8 mouse cellular contexts compared by ENCODE assay signal in genomic region chr13:69532101-69532892, GRCm38 (mm10). TPM values are rescaled to one million over a fixed set of nuclear protein-coding genes. Genes with fewer than 3 reads are reported as not detected.
A peak's percentile ranks its signal among the peaks of the same experiment; 100 is the strongest.
DNase-seq lines count a peak whose midpoint lies in the region; ATAC-seq and TF ChIP-seq lines count a peak whose summit lies in the region.

No protein-coding gene starts in this region.

- H3K27ac ChIP-seq in kidney, embryonic 14.5 days (ENCODE audit: low read depth, low read length): no peak overlapping the region
- no peak overlapping the region for H3K27ac ChIP-seq in intestine, embryonic 15.5 days
- H3K27ac ChIP-seq in midbrain, postnatal 0 days (ENCODE audit: low read depth, low read length): no peak overlapping the region

- ATAC-seq in kidney, embryonic 14.5 days (ENCODE audit: low FRiP score, low TSS enrichment): no peak
- ATAC-seq in intestine, embryonic 15.5 days: no peak
- ATAC-seq in midbrain, postnatal 0 days (ENCODE audit: low FRiP score): no peak
- no peak for ATAC-seq in monocyte, adult 5-6 weeks (replicated peaks; ENCODE audit: insufficient number of reproducible peaks, low FRiP score, low TSS enrichment, poor library complexity, severe bottlenecking)

- H3K27me3 ChIP-seq in kidney, embryonic 14.5 days (ENCODE audit: control insufficient read depth, insufficient read depth, low read length): no peaks in the 10 kb centered on the region
- H3K27me3 ChIP-seq in intestine, embryonic 15.5 days (replicated peaks): no peaks in the 10 kb centered on the region
- no peaks in the 10 kb centered on the region for H3K27me3 ChIP-seq in midbrain, postnatal 0 days (ENCODE audit: insufficient read depth, low read length)

- peak overlapping the region; percentile 63 for H3K4me2 ChIP-seq in kidney, embryonic 14.5 days (replicated peaks; ENCODE audit: low read depth, low read length)
- peak overlapping the region; percentile 83 for H3K4me2 ChIP-seq in intestine, embryonic 15.5 days (replicated peaks)
- peak overlapping the region; percentile 88 for H3K4me2 ChIP-seq in midbrain, postnatal 0 days (ENCODE audit: low read depth, low read length, poor library complexity, severe bottlenecking)

- WGBS in kidney, embryonic 14.5 days: 19% methylated on average over 14 of the region's 14 CpGs
- 20% methylated on average over 14 of the region's 14 CpGs for WGBS in intestine, embryonic 15.5 days
- 15% methylated on average over 14 of the region's 14 CpGs for WGBS in midbrain, postnatal 0 days

- DNase-seq in kidney, postnatal 10 days: no peak
- peak; percentile 38 to 53 for DNase-seq in cerebellum, postnatal 25 days
- no peak for DNase-seq in midbrain, postnatal 0 days (ENCODE audit: low spot score)
- DNase-seq in urinary bladder, postnatal 14 days (ENCODE audit: low spot score): no peak
- DNase-seq in layer of hippocampus, adult 9-11 months: no peak

- peaks cover 9% of the 10 kb centered on the region; the same call in 1 of the 2 replicates for H3K36me3 ChIP-seq in kidney, embryonic 14.5 days (ENCODE audit: control insufficient read depth, insufficient read depth, low read length)
- H3K36me3 ChIP-seq in intestine, embryonic 15.5 days: 0 out of 2 replicates have a peak, but pooled peaks cover 5% of the 10 kb centered on the region
- no peaks in the 10 kb centered on the region for H3K36me3 ChIP-seq in midbrain, postnatal 0 days (ENCODE audit: insufficient read depth, low read length)

- H3K4me3 ChIP-seq in kidney, embryonic 14.5 days (ENCODE audit: low read length): peak overlapping the region; percentile 89
- H3K4me3 ChIP-seq in intestine, embryonic 15.5 days (replicated peaks): peak overlapping the region; percentile 75
- peak overlapping the region; percentile 91 for H3K4me3 ChIP-seq in midbrain, postnatal 0 days (ENCODE audit: low read depth, low read length)

- peaks cover 35% of the 10 kb centered on the region for H3K4me1 ChIP-seq in kidney, embryonic 14.5 days (ENCODE audit: control insufficient read depth, insufficient read depth, low read length)
- peaks cover 39% of the 10 kb centered on the region for H3K4me1 ChIP-seq in intestine, embryonic 15.5 days (replicated peaks)
- peaks cover 35% of the 10 kb centered on the region for H3K4me1 ChIP-seq in midbrain, postnatal 0 days (ENCODE audit: insufficient read depth, low read length)

- peak overlapping the region; percentile 93 for H3K9ac ChIP-seq in kidney, embryonic 14.5 days (ENCODE audit: low read depth, low read length)
- H3K9ac ChIP-seq in intestine, embryonic 15.5 days: peak overlapping the region; percentile 75
- peak overlapping the region; percentile 89 for H3K9ac ChIP-seq in midbrain, postnatal 0 days (replicated peaks; ENCODE audit: low read length, poor library complexity, severe bottlenecking)

- TF ChIP-seq CTCF in midbrain, postnatal 0 days (IDR thresholded peaks at IDR 0.05): no peak

- no peaks in the 10 kb centered on the region for H3K9me3 ChIP-seq in kidney, embryonic 14.5 days (ENCODE audit: control insufficient read depth, low read length)
- H3K9me3 ChIP-seq in intestine, embryonic 15.5 days: no peaks in the 10 kb centered on the region
- H3K9me3 ChIP-seq in midbrain, postnatal 0 days (ENCODE audit: low read length): no peaks in the 10 kb centered on the region

RNA-seq across cellular contexts. Expression of gene Nsun2, which starts 1.2 kb away (rescaled TPM):
- 88.5 and 142 TPM in 2 replicates for polyA plus RNA-seq in kidney, embryonic 14.5 days (2014; fragmentation: Nextera tagmentation; extraction: Ambion mirVana)
- 128 and 131 TPM in 2 replicates for polyA plus RNA-seq in intestine, embryonic 15.5 days (2015; fragmentation: Nextera tagmentation; extraction: Ambion mirVana)
- 51.1 and 60.3 TPM in 2 replicates for total RNA-seq in midbrain, postnatal 0 days (2014; rRNA removed)
- 56.7 and 60.2 TPM in 2 replicates for polyA plus RNA-seq in midbrain, postnatal 0 days (2015; fragmentation: Nextera tagmentation; extraction: Ambion mirVana)
- total RNA-seq in monocyte, adult 5-6 weeks (2017): 73.1 to 84.0 TPM (median 80.0 TPM) in 3 replicates

RNA-seq across cellular contexts. Expression of gene Tent4a, which starts 2.1 kb away (rescaled TPM):
- polyA plus RNA-seq in kidney, embryonic 14.5 days (2014; fragmentation: Nextera tagmentation; extraction: Ambion mirVana): 8.3 and 8.6 TPM in 2 replicates
- polyA plus RNA-seq in intestine, embryonic 15.5 days (2015; fragmentation: Nextera tagmentation; extraction: Ambion mirVana): 4.0 and 4.6 TPM in 2 replicates
- total RNA-seq in midbrain, postnatal 0 days (2014; rRNA removed): 26.1 TPM in 2 replicates
- 4.5 and 5.2 TPM in 2 replicates for polyA plus RNA-seq in midbrain, postnatal 0 days (2015; fragmentation: Nextera tagmentation; extraction: Ambion mirVana)
- 4.9 to 16.1 TPM (median 9.2 TPM) in 3 replicates for total RNA-seq in monocyte, adult 5-6 weeks (2017)

Comparison
In these comparisons a context has a peak if more than half of its experiments do, and no peak if none do; other contexts are left out.
1. DNase-seq: peak in cerebellum, postnatal 25 days (2 of 2); none in kidney, postnatal 10 days (single experiment), midbrain, postnatal 0 days (single experiment), urinary bladder, postnatal 14 days (single experiment) and layer of hippocampus, adult 9-11 months (single experiment).
2. Peak in every context shown above with its lines, with median percentiles within 50 percentile points of each other: H3K4me2 ChIP-seq, H3K4me3 ChIP-seq and H3K9ac ChIP-seq.